Mouse (Mus musculus): ENCODE data around the gene Itsn2.

DNA sequence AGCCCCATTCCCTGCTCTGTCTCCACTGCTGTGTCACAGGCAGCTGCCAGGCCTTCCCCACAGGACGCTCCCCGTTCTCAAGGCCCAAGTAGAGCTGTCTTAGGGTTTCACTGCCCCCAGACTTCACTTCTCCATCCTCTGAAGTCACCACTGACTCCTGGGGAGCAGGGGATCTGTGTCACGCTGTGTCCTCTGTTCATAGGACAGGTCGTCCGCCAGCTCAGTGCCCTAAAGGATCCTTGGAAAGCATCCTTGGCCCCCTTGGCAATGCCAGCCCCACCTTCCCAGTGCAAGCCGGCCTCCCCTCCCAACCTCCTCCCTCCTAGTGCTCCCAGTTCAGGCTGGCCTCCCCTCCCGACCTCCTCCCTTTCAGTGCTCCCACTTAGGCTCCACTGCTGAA is 117.5 kb downstream of the Itsn2 start:
- no peak for TF ChIP-seq CTCF (IDR thresholded peaks at IDR 0.05; ENCODE audit: extremely low read depth, insufficient read depth, low read length)
- TF ChIP-seq POLR2A (IDR thresholded peaks at IDR 0.05; ENCODE audit: extremely low read depth, insufficient read depth, low read length): no peak
